Mouse (Mus musculus) cerebellum, adult 2 months (tissue): ENCODE results near the gene Ggcx. TPM values are rescaled to one million over a fixed set of nuclear protein-coding genes. Genes with fewer than 3 reads are reported as not detected.

Source experiments
- DNase-seq, 2 experiments: peaks; one replicate each; pipeline ENCODE4 v3.0.0; 2021
- H3K27ac ChIP-seq: fragments of 200-500 bp; 2 replicates; pipeline ENCODE4 v1.5.1; 2012; ENCODE audit warnings: low read length, control low read depth, inconsistent platforms; ENCODE audit not compliant: insufficient read depth
- H3K27me3 ChIP-seq: fragments of 200-500 bp; 2 replicates; pipeline ENCODE4 v1.6.1; 2012; ENCODE audit warnings: inconsistent platforms, mild to moderate bottlenecking, low read length, moderate library complexity; ENCODE audit not compliant: control insufficient read depth, insufficient read depth
- H3K4me1 ChIP-seq: fragments of 200-500 bp; 2 replicates; pipeline ENCODE4 v1.6.1; 2011; ENCODE audit warnings: low read length; ENCODE audit not compliant: control insufficient read depth, insufficient read depth
- H3K4me3 ChIP-seq: fragments of 200-500 bp; replicated peaks from 2 replicates; pipeline ENCODE3; 2011; ENCODE audit warnings: mild to moderate bottlenecking, low read depth, low read length, control low read depth; ENCODE audit not compliant: insufficient read depth
- CTCF ChIP-seq: fragments of 200-500 bp; IDR thresholded peaks from 2 replicates; pipeline ENCODE4 v1.5.1; 2011; ENCODE audit warnings: low read depth, mild to moderate bottlenecking, control low read depth, low read length, moderate library complexity, borderline replicate concordance; ENCODE audit not compliant: insufficient read depth
- POLR2A ChIP-seq: fragments of 200-500 bp; IDR thresholded peaks from 2 replicates; pipeline ENCODE4 v1.6.1; 2011; ENCODE audit warnings: low read length, control low read depth, borderline replicate concordance; ENCODE audit not compliant: insufficient read depth
- WGBS: fragments of 180-500 bp; shearing (Covaris S2); methylation state at CpG from one replicate; pipeline ENCODE4 v1.1.7; 2018; 5-methylcytosine and 5-hydroxymethylcytosine counted together
- polyA plus RNA-seq: library from polyadenylated mRNA; depleted of rRNA; stranded (reverse); fragments of >200 nt; gene quantifications from 2 replicates; pipeline ENCODE4 v1.2.3, GENCODE M21; 2012

Ggcx gene
- polyA plus RNA-seq, 1 experiment = 23.5 TPM

DNA sequence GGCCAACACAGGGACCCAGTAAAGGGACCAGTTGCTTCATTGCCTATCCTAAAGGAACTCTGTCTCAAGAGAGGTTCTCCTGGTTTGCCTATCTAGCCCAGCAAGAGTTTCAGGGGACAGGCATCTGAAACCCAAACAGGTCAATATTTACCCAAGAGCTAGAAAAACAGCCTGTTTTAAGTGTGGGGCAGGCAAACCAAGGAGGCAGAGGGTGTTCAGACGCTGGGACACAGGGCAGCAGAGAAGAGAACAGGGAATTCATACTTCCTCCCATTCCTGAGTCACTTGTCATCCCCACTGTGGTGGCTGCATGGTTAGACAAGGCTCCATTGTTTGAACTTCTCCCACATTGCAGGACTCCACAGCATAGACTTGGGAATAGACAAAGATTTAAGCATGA, 42.5 kb upstream of the Ggcx start:
- WGBS = 23% methylated on average over 1 of the region's 1 CpGs
- DNase-seq = no peak
- Histone ChIP-seq H3K27me3 (no peaks in the 10 kb centered on the region), H3K4me3 (no peak overlapping the region), H3K27ac (no peak overlapping the region), H3K4me1 (no peaks in the 10 kb centered on the region)
- no peak for TF ChIP-seq CTCF
- TF ChIP-seq POLR2A = no peak

DNA sequence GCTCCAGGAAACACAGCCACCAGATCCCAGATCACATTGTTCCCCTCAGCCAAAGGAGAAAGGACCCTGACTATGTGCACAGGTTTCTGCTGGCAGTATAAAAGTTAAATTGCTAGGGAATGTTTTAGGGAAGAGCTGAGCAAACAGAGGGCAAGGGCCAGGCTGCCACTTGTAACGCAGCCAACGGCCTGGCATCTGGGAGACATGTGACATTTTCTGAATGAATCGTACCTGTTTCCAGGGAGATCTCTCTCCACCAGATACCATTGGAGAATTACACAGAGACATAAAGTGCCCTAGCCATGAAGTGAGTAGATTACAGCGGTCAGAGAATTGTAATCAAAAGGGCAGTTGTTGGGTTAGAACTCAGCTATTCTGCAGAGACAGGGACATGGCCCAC, 40.9 kb upstream of the Ggcx start:
- Histone ChIP-seq H3K27me3 (no peaks in the 10 kb centered on the region), H3K4me1 (no peaks in the 10 kb centered on the region), H3K27ac (no peak overlapping the region), H3K4me3 (no peak overlapping the region)
- 64% methylated on average over 4 of the region's 4 CpGs for WGBS
- TF ChIP-seq CTCF (no peak), POLR2A (no peak)
- DNase-seq = no peak

DNA sequence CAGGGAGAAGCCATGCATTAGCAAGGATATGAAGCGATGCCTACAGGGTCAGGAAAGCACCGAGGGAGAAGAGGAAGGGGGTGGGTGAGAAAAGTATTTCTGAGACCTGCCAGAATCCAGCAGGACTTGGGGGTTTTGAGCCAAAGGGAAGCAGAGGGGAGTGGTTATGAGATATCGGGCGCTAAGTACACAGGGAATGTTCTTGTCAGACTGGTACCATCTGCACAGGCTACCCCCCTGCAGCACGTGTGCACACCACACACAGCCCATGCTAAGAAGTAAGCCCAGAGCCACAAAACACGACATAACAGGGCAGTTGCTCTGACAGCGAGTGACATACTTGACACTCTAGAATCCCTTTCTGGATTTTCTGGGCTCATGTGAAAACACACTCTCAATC, 39.9 kb upstream of the Ggcx start:
- TF ChIP-seq POLR2A (no peak), CTCF (no peak)
- no peak for DNase-seq
- no peak overlapping the region for H3K27ac ChIP-seq
- H3K27me3 ChIP-seq = no peaks in the 10 kb centered on the region
- no peaks in the 10 kb centered on the region for H3K4me1 ChIP-seq
- no peak overlapping the region for H3K4me3 ChIP-seq
- WGBS = 28% methylated on average over 7 of the region's 7 CpGs

DNA sequence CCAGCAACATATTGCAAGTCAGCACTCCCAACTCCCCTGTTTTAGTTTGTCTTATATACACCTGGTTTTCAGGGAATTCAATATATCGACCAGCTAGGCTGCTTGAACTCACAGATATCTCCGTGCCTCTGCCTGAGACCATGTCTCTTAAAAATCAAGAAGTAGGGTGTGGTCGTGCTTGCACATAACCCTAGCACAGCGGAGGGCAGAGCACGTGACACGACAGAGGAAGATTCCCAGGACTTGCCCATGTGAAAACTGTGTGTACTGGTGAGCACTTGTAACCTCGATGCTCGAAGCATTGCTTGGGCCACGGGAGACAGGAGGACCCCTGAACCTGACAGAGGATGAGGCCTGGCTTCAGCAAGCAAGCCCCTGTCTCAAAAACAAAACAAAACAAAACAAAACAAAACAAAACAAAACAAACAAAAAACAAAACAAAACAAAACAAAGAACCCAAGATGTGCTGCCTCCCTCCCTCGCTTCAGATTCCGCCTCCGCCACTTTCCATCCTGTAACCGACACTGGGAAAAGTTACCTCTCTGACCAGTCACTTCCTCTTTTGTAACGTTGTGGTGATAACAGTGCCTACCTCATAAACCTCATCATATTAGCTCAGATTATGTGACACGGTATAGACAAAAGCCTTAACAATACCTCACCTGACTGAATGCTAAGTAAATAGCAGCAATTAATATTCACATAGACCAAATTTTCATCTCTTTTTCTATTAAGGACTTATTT, 39.1 kb upstream of the Ggcx start:
- no peak for DNase-seq
- Histone ChIP-seq H3K4me3 (no peak overlapping the region), H3K27me3 (no peaks in the 10 kb centered on the region), H3K27ac (no peak overlapping the region), H3K4me1 (no peaks in the 10 kb centered on the region)
- TF ChIP-seq POLR2A (no peak), CTCF (no peak)
- 84% methylated on average over 15 of the region's 15 CpGs for WGBS

DNA sequence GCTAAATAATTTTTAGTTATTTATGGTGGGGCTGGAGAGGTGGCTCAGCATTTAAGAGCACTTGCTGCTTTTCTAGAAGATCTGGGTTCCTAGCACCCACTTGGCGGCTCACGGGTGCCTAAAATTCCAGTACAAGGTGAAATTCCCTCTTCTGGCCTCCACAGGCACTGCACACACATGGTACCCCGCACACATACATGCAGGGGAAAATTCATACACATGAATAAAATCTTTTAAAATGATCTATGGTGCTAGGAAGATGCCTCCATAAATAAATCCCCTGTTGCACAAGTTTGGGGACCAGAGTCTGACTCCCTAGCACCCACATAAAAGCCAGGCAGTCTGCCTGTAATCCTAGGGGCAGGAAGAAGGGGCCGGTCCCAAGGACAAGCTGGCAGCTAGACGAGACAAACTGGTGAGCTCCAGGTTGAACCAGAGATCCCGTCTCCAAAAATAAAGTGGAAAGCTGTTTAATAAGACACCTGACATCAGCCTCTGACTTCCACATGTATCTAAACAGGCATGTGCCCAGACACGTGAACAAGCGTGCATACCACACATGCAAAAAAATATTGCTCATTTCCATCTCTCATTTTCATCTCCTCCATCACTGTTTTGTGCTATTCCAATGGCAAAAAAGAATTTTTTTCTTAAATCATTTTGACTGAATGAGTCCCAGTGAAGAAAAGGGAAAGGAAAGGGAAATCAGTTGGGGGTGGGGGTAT, 35.4 kb upstream of the Ggcx start:
- no peak for DNase-seq
- 90% methylated on average over 8 of the region's 8 CpGs for WGBS

GRCm38 (mm10) chr6:72379377-72380130, 34.6 kb upstream of the Ggcx start:
- DNase-seq = no peak
- H3K27me3 ChIP-seq = no peaks in the 10 kb centered on the region; the same call in 1 of the 2 replicates
- TF ChIP-seq CTCF = no peak
- TF ChIP-seq POLR2A = no peak
- H3K4me3 ChIP-seq = peak overlapping the region; percentile 30
- WGBS = 61% methylated on average over 7 of the region's 7 CpGs
- H3K27ac ChIP-seq = no peak overlapping the region
- no peaks in the 10 kb centered on the region for H3K4me1 ChIP-seq

More for the DNA sequence above, 35.4 kb upstream of the Ggcx start:
- Histone ChIP-seq H3K4me1 (no peaks in the 10 kb centered on the region), H3K27me3 (no peaks in the 10 kb centered on the region; the same call in 1 of the 2 replicates), H3K4me3 (no peak overlapping the region), H3K27ac (no peak overlapping the region)
- TF ChIP-seq POLR2A = no peak
- TF ChIP-seq CTCF = no peak

DNA sequence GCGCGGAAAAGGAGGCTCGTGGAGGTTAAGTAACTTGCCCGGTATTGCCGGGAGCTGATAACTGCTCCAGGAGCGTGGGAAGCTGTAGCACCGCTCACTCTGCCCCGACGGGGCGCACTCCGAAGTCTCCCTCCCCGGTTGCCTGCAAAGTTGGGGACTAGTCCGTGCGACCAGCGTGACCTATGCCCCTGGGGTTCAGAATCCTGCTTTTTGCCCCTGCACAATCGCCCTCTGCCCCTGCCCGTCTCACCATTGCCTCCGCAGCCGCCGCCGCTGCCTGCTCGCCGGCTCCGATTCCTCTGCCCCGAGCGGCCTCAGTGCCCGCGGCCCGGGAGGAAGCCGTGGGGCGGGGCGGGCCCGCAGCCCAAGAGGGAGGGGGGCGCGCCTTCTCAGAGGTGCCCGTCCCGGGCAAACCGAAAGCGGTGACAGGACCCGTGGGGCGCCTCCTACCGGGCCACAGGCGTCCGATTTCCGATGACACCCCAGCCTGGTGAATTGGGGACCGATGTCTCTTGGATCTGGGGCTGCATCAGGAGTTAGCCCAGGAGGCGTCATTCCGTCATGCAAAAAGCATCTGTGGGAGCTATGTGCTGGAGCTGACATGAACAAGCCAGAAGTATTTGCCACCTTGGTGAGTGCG, 33.9 kb upstream of the Ggcx start, which contains the start of gene Vamp5:
Vamp5 (minus strand) TSS at position 338 of the 640 bp plus-strand sequence.
- TF ChIP-seq CTCF = no peak
- no peak for TF ChIP-seq POLR2A
- no peaks in the 10 kb centered on the region for H3K4me1 ChIP-seq
- H3K4me3 ChIP-seq = peak within 1 kb of the TSS; percentile 32
- no peak within 1 kb of the TSS for H3K27ac ChIP-seq
- WGBS = 4% methylated on average over 49 of the region's 49 CpGs
- no peaks in the 10 kb centered on the region; the same call in 1 of the 2 replicates for H3K27me3 ChIP-seq
- DNase-seq = peak in 1 of 2 experiments; percentile 38
